Mouse (Mus musculus) embryonic facial prominence, embryonic 11.5 days (tissue): Measurements from ENCODE around the gene B3galnt1. TPM values are rescaled to one million over a fixed set of nuclear protein-coding genes. Genes with fewer than 3 reads are reported as not detected.
"Not testable (repeated sequence)": the region's sequence is repeated elsewhere in the genome, so short reads cannot be mapped to it uniquely, and the experiment has no call there.

Experiments used
- ATAC-seq: fragments of 200-750 bp; cut with Nextera tagmentation; replicated peaks from 2 replicates; pipeline ENCODE4 v1.8.0; 2017; ENCODE audit warnings: low read depth; ENCODE audit not compliant: insufficient number of reproducible peaks, low FRiP score, low TSS enrichment
- DNase-seq: peaks from one replicate; pipeline ENCODE4 v3.0.0-alpha.2; 2015; ENCODE audit warnings: low spot score
- H3K27ac ChIP-seq: fragments of 300-500 bp; sonication (generic); replicated peaks from 2 replicates; pipeline ENCODE4 v1.5.1; 2014; ENCODE audit warnings: mild to moderate bottlenecking, low read depth, low read length, control low read depth
- H3K27me3 ChIP-seq: fragments of 300-500 bp; sonication (generic); 2 replicates; pipeline ENCODE4 v1.6.1; 2014; ENCODE audit warnings: mild to moderate bottlenecking, low read length, moderate library complexity, mixed read lengths; ENCODE audit not compliant: control insufficient read depth, insufficient read depth
- H3K36me3 ChIP-seq: fragments of 300-500 bp; sonication (generic); replicated peaks from 2 replicates; pipeline ENCODE4 v1.6.1; 2014; ENCODE audit warnings: low read depth, mild to moderate bottlenecking, low read length, moderate library complexity, mixed read lengths; ENCODE audit not compliant: control insufficient read depth, insufficient read depth
- H3K4me1 ChIP-seq: fragments of 300-500 bp; sonication (generic); 2 replicates; pipeline ENCODE4 v1.6.1; 2014; ENCODE audit warnings: low read length, mixed read lengths; ENCODE audit not compliant: control insufficient read depth, insufficient read depth
- H3K4me2 ChIP-seq: fragments of 300-500 bp; sonication (generic); 2 replicates; pipeline ENCODE4 v1.6.1; 2014; ENCODE audit warnings: low read depth, mild to moderate bottlenecking, control low read depth, low read length, moderate library complexity
- H3K4me3 ChIP-seq: fragments of 300-500 bp; sonication (generic); 2 replicates; pipeline ENCODE4 v1.5.1; 2014; ENCODE audit warnings: low read depth, low read length, control low read depth
- H3K9ac ChIP-seq: fragments of 300-500 bp; sonication (generic); replicated peaks from 2 replicates; pipeline ENCODE4 v1.6.1; 2014; ENCODE audit warnings: mild to moderate bottlenecking, control low read depth, low read length
- H3K9me3 ChIP-seq: fragments of 300-500 bp; sonication (generic); replicated peaks from 2 replicates; pipeline ENCODE4 v1.6.1; 2016; ENCODE audit warnings: mild to moderate bottlenecking, low read length, inconsistent platforms, mixed read lengths; ENCODE audit not compliant: control insufficient read depth
- WGBS: fragments of 180-500 bp; shearing (Covaris S2); extraction: QIAGEN DNeasy Blood & Tissue Kit; methylation state at CpG from one replicate; pipeline ENCODE4 v1.1.7; 2014; 5-methylcytosine and 5-hydroxymethylcytosine counted together
- polyA plus RNA-seq: library from polyadenylated mRNA; unstranded; fragments of >200 nt; fragmentation: Nextera tagmentation; extraction: Ambion mirVana; gene quantifications from 2 replicates; pipeline ENCODE4 v1.2.1, GENCODE M21; 2014

B3galnt1 gene
- polyA plus RNA-seq, 1 experiment from 2014 or later: 38.3 TPM

GRCm38 (mm10) chr3:69588101-69588760, 10.5 kb downstream of the B3galnt1 start:
- Histone ChIP-seq H3K9ac (no peak overlapping the region), H3K9me3 (no peaks in the 10 kb centered on the region), H3K4me2 (no peak overlapping the region), H3K27me3 (no peaks in the 10 kb centered on the region), H3K4me1 (no peaks in the 10 kb centered on the region), H3K36me3 (no peaks in the 10 kb centered on the region), H3K4me3 (no peak overlapping the region), H3K27ac (no peak overlapping the region)
- DNase-seq (peak; percentile 22), ATAC-seq (no peak)
- WGBS: 38% methylated on average over 10 of the region's 10 CpGs

GRCm38 (mm10) chr3:69583798-69584197, 15.0 kb downstream of the B3galnt1 start:
- no peaks in the 10 kb centered on the region for H3K4me1 ChIP-seq
- no peak overlapping the region for H3K27ac ChIP-seq
- WGBS: 100% methylated on average over 1 of the region's 1 CpGs
- no peaks in the 10 kb centered on the region for H3K9me3 ChIP-seq
- no peak overlapping the region for H3K4me2 ChIP-seq
- no peaks in the 10 kb centered on the region; the same call in 1 of the 2 replicates for H3K36me3 ChIP-seq
- DNase-seq (no peak), ATAC-seq (no peak)
- H3K9ac ChIP-seq: no peak overlapping the region
- no peaks in the 10 kb centered on the region for H3K27me3 ChIP-seq
- no peak overlapping the region for H3K4me3 ChIP-seq

GRCm38 (mm10) chr3:69578791-69579190, 20.0 kb downstream of the B3galnt1 start:
- Histone ChIP-seq H3K36me3 (no peaks in the 10 kb centered on the region; the same call in none of the 2 replicates), H3K9ac (no peak overlapping the region), H3K27me3 (no peaks in the 10 kb centered on the region), H3K9me3 (no peaks in the 10 kb centered on the region), H3K4me1 (no peaks in the 10 kb centered on the region), H3K27ac (no peak overlapping the region), H3K4me3 (no peak overlapping the region), H3K4me2 (no peak overlapping the region)
- 95% methylated on average over 1 of the region's 1 CpGs for WGBS
- no peak for DNase-seq
- no peak for ATAC-seq

GRCm38 (mm10) chr3:69576715-69577114, 22.0 kb downstream of the B3galnt1 start:
- WGBS: 85% methylated on average over 3 of the region's 3 CpGs
- Histone ChIP-seq H3K27me3 (no peaks in the 10 kb centered on the region), H3K4me2 (no peak overlapping the region), H3K4me3 (no peak overlapping the region), H3K4me1 (no peaks in the 10 kb centered on the region), H3K27ac (no peak overlapping the region), H3K36me3 (no peaks in the 10 kb centered on the region; the same call in none of the 2 replicates), H3K9me3 (no peaks in the 10 kb centered on the region), H3K9ac (no peak overlapping the region)
- DNase-seq (no peak), ATAC-seq (no peak)

GRCm38 (mm10) chr3:69575577-69575976, 23.2 kb downstream of the B3galnt1 start:
- Histone ChIP-seq H3K27ac (no peak overlapping the region), H3K4me1 (no peaks in the 10 kb centered on the region), H3K9ac (no peak overlapping the region), H3K36me3 (no peaks in the 10 kb centered on the region; the same call in 1 of the 2 replicates), H3K9me3 (no peaks in the 10 kb centered on the region), H3K4me3 (no peak overlapping the region), H3K4me2 (no peak overlapping the region), H3K27me3 (no peaks in the 10 kb centered on the region)
- DNase-seq (no peak), ATAC-seq (no peak)
- WGBS: 96% methylated on average over 11 of the region's 11 CpGs

- no peak overlapping the region for H3K27ac ChIP-seq
Observed at GRCm38 (mm10) chr3:69572561-69572960, 26.2 kb downstream of the B3galnt1 start.

GRCm38 (mm10) chr3:69565586-69565985, 33.2 kb downstream of the B3galnt1 start:
- WGBS: 89% methylated on average over 1 of the region's 1 CpGs
- H3K27me3 ChIP-seq, H3K4me2 ChIP-seq, H3K9me3 ChIP-seq, H3K36me3 ChIP-seq, DNase-seq, ATAC-seq, H3K9ac ChIP-seq, H3K27ac ChIP-seq, H3K4me1 ChIP-seq, H3K4me3 ChIP-seq: not testable (repeated sequence)

More at GRCm38 (mm10) chr3:69572561-69572960, 26.2 kb downstream of the B3galnt1 start:
- no peaks in the 10 kb centered on the region for H3K4me1 ChIP-seq
- WGBS: 88% methylated on average over 5 of the region's 5 CpGs
- H3K27me3 ChIP-seq: no peaks in the 10 kb centered on the region
- no peak for DNase-seq
- H3K4me3 ChIP-seq: no peak overlapping the region
- H3K36me3 ChIP-seq: no peaks in the 10 kb centered on the region; the same call in 1 of the 2 replicates
- H3K9ac ChIP-seq: no peak overlapping the region
- ATAC-seq: no peak
- no peak overlapping the region for H3K4me2 ChIP-seq
- H3K9me3 ChIP-seq: no peaks in the 10 kb centered on the region

- H3K27me3 ChIP-seq: no peaks in the 10 kb centered on the region
- H3K4me3 ChIP-seq: no peak overlapping the region
- H3K9ac ChIP-seq: no peak overlapping the region
- no peak overlapping the region for H3K4me2 ChIP-seq
- H3K9me3 ChIP-seq: no peaks in the 10 kb centered on the region
- no peak overlapping the region for H3K27ac ChIP-seq
- DNase-seq: no peak
- H3K36me3 ChIP-seq: no peaks in the 10 kb centered on the region
- no peak for ATAC-seq
- H3K4me1 ChIP-seq: no peaks in the 10 kb centered on the region
- WGBS: 87% methylated on average over 6 of the region's 6 CpGs
Observed at GRCm38 (mm10) chr3:69563406-69563805, 35.4 kb downstream of the B3galnt1 start.
